Mouse (Mus musculus): Measurements from ENCODE around the gene Drosha. TPM values are rescaled to one million over a fixed set of nuclear protein-coding genes. Genes with fewer than 3 reads are reported as not detected.
"Not testable (repeated sequence)": the region's sequence is repeated elsewhere in the genome, so short reads cannot be mapped to it uniquely, and the experiment has no call there.

The Drosha gene
- polyA plus RNA-seq, 1 experiment from 2014 or later: 71.3 TPM

- H3K9ac ChIP-seq (replicated peaks): no peak overlapping the region
- H3K27me3 ChIP-seq: no peaks in the 10 kb centered on the region
- no peak overlapping the region for H3K4me2 ChIP-seq (replicated peaks)
- 96% methylated on average over 18 of the region's 18 CpGs for WGBS
- H3K4me3 ChIP-seq: no peak overlapping the region
- ATAC-seq (ENCODE audit: low FRiP score, low read depth): no peak
- no peaks in the 10 kb centered on the region for H3K9me3 ChIP-seq
- no peak overlapping the region for H3K27ac ChIP-seq (replicated peaks)
- H3K4me1 ChIP-seq: no peaks in the 10 kb centered on the region
- H3K36me3 ChIP-seq: peaks cover 79% of the 10 kb centered on the region
Measured at GRCm38 (mm10) chr15:12896022-12897009, 71.7 kb downstream of the Drosha start.

- Histone ChIP-seq H3K4me2 (replicated peaks) (no peak overlapping the region), H3K27ac (replicated peaks) (no peak overlapping the region), H3K36me3 (peaks cover 85% of the 10 kb centered on the region), H3K9me3 (no peaks in the 10 kb centered on the region), H3K27me3 (no peaks in the 10 kb centered on the region), H3K4me3 (no peak overlapping the region), H3K4me1 (no peaks in the 10 kb centered on the region), H3K9ac (replicated peaks) (no peak overlapping the region)
- 88% methylated on average over 8 of the region's 8 CpGs for WGBS
- ATAC-seq (ENCODE audit: low FRiP score, low read depth): no peak
Measured at GRCm38 (mm10) chr15:12897831-12898230, 73.2 kb downstream of the Drosha start.

GRCm38 (mm10) chr15:12900428-12901196, 76.0 kb downstream of the Drosha start:
- Histone ChIP-seq H3K4me3 (no peak overlapping the region), H3K36me3 (peaks cover 87% of the 10 kb centered on the region), H3K4me1 (no peaks in the 10 kb centered on the region), H3K9ac (replicated peaks) (no peak overlapping the region), H3K27ac (replicated peaks) (no peak overlapping the region), H3K4me2 (replicated peaks) (no peak overlapping the region), H3K9me3 (no peaks in the 10 kb centered on the region), H3K27me3 (no peaks in the 10 kb centered on the region)
- no peak for ATAC-seq (ENCODE audit: low FRiP score, low read depth)
- WGBS: 92% methylated on average over 18 of the region's 18 CpGs

- Histone ChIP-seq H3K36me3 (peaks cover 84% of the 10 kb centered on the region), H3K4me2 (replicated peaks) (no peak overlapping the region), H3K9me3 (no peaks in the 10 kb centered on the region), H3K4me3 (no peak overlapping the region), H3K27me3 (no peaks in the 10 kb centered on the region), H3K4me1 (no peaks in the 10 kb centered on the region), H3K27ac (replicated peaks) (no peak overlapping the region), H3K9ac (replicated peaks) (no peak overlapping the region)
- no peak for ATAC-seq (ENCODE audit: low FRiP score, low read depth)
- 72% methylated on average over 8 of the region's 8 CpGs for WGBS
Measured at GRCm38 (mm10) chr15:12901197-12901570, 76.6 kb downstream of the Drosha start.

GRCm38 (mm10) chr15:12904442-12904841, 79.8 kb downstream of the Drosha start:
- no peak overlapping the region for H3K4me2 ChIP-seq (replicated peaks)
- H3K4me3 ChIP-seq: no peak overlapping the region
- WGBS: 92% methylated on average over 6 of the region's 6 CpGs
- no peak overlapping the region for H3K27ac ChIP-seq (replicated peaks)
- H3K9me3 ChIP-seq: no peaks in the 10 kb centered on the region
- no peaks in the 10 kb centered on the region for H3K4me1 ChIP-seq
- no peak overlapping the region for H3K9ac ChIP-seq (replicated peaks)
- ATAC-seq (ENCODE audit: low FRiP score, low read depth): no peak
- H3K27me3 ChIP-seq: no peaks in the 10 kb centered on the region
- peaks cover 70% of the 10 kb centered on the region for H3K36me3 ChIP-seq

GRCm38 (mm10) chr15:12907962-12908719, 83.5 kb downstream of the Drosha start:
- Histone ChIP-seq H3K4me2 (replicated peaks) (no peak overlapping the region), H3K4me1 (no peaks in the 10 kb centered on the region), H3K27ac (replicated peaks) (no peak overlapping the region), H3K27me3 (no peaks in the 10 kb centered on the region), H3K36me3 (peaks cover 64% of the 10 kb centered on the region), H3K9ac (replicated peaks) (no peak overlapping the region), H3K4me3 (no peak overlapping the region), H3K9me3 (no peaks in the 10 kb centered on the region)
- ATAC-seq (ENCODE audit: low FRiP score, low read depth): no peak
- 81% methylated on average over 19 of the region's 19 CpGs for WGBS

- Histone ChIP-seq H3K9me3 (no peaks in the 10 kb centered on the region), H3K4me2 (replicated peaks) (no peak overlapping the region), H3K4me3 (no peak overlapping the region), H3K4me1 (no peaks in the 10 kb centered on the region), H3K27me3 (no peaks in the 10 kb centered on the region), H3K36me3 (peaks cover 64% of the 10 kb centered on the region), H3K27ac (replicated peaks) (no peak overlapping the region), H3K9ac (replicated peaks) (no peak overlapping the region)
- no peak for ATAC-seq (ENCODE audit: low FRiP score, low read depth)
- WGBS: 84% methylated on average over 4 of the region's 4 CpGs
Measured at GRCm38 (mm10) chr15:12908720-12909028, 84.1 kb downstream of the Drosha start.

GRCm38 (mm10) chr15:12909171-12909570, 84.6 kb downstream of the Drosha start:
- Histone ChIP-seq H3K9ac (replicated peaks) (no peak overlapping the region), H3K4me3 (no peak overlapping the region), H3K27ac (replicated peaks) (no peak overlapping the region), H3K4me2 (replicated peaks) (no peak overlapping the region), H3K4me1 (no peaks in the 10 kb centered on the region), H3K27me3 (no peaks in the 10 kb centered on the region), H3K9me3 (no peaks in the 10 kb centered on the region), H3K36me3 (peaks cover 64% of the 10 kb centered on the region)
- no peak for ATAC-seq (ENCODE audit: low FRiP score, low read depth)
- WGBS: 69% methylated on average over 7 of the region's 7 CpGs

- 85% methylated on average over 7 of the region's 7 CpGs for WGBS
- Histone ChIP-seq H3K4me2 (replicated peaks) (no peak overlapping the region), H3K27me3 (no peaks in the 10 kb centered on the region), H3K36me3 (peaks cover 61% of the 10 kb centered on the region), H3K4me1 (no peaks in the 10 kb centered on the region), H3K9ac (replicated peaks) (no peak overlapping the region), H3K4me3 (no peak overlapping the region), H3K9me3 (no peaks in the 10 kb centered on the region), H3K27ac (replicated peaks) (no peak overlapping the region)
- peak; percentile 24; the same call in 1 of the 2 replicates for ATAC-seq (ENCODE audit: low FRiP score, low read depth)
Measured at GRCm38 (mm10) chr15:12911082-12911481, 86.5 kb downstream of the Drosha start.

- no peak overlapping the region for H3K9ac ChIP-seq (replicated peaks)
- no peaks in the 10 kb centered on the region for H3K9me3 ChIP-seq
- WGBS: 90% methylated on average over 10 of the region's 10 CpGs
- ATAC-seq (ENCODE audit: low FRiP score, low read depth): no peak
- H3K27me3 ChIP-seq: no peaks in the 10 kb centered on the region
- no peak overlapping the region for H3K4me3 ChIP-seq
- H3K4me1 ChIP-seq: no peaks in the 10 kb centered on the region
- no peak overlapping the region for H3K27ac ChIP-seq (replicated peaks)
- H3K36me3 ChIP-seq: peaks cover 70% of the 10 kb centered on the region
- H3K4me2 ChIP-seq (replicated peaks): no peak overlapping the region
Measured at GRCm38 (mm10) chr15:12916314-12916815, 91.8 kb downstream of the Drosha start.

GRCm38 (mm10) chr15:12919326-12919966, 94.8 kb downstream of the Drosha start:
- H3K9me3 ChIP-seq; ATAC-seq (ENCODE audit: low FRiP score, low read depth); H3K4me1 ChIP-seq; H3K27ac ChIP-seq (replicated peaks); H3K4me3 ChIP-seq; H3K27me3 ChIP-seq; H3K4me2 ChIP-seq (replicated peaks); H3K9ac ChIP-seq (replicated peaks): not testable (repeated sequence)
- WGBS: 88% methylated on average over 11 of the region's 11 CpGs
- H3K36me3 ChIP-seq: peaks cover 75% of the 10 kb centered on the region
